Mouse (Mus musculus) activated CD4-positive, CD25-positive, alpha-beta regulatory T cell (primary cell): Measurements from ENCODE around the gene Rpn2. TPM values are rescaled to one million over a fixed set of nuclear protein-coding genes. Genes with fewer than 3 reads are reported as not detected.

Experiments
- polyA plus RNA-seq, 2 experiments: library from polyadenylated mRNA; unstranded; fragments of 100-300 nt; shearing (Covaris generic); gene quantifications; one replicate each; pipeline ENCODE4 v1.2.1; 2017

Rpn2 gene
- 100 to 1,000 TPM; 183 to 211 TPM for polyA plus RNA-seq

GRCm38 (mm10) chr2:157278717-157279415, at the start of gene Rpn2:
Rpn2 (plus strand) TSS chr2:157279017.

GRCm38 (mm10) chr2:157279416-157279800, 591 bp downstream of the Rpn2 start, which contains the start of gene Mroh8:
Mroh8 (minus strand) TSS chr2:157279549.

GRCm38 (mm10) chr2:157347361-157348159, 68.7 kb downstream of the Rpn2 start, which contains the start of gene Ghrh:
Ghrh (minus strand) TSS chr2:157347506.

GRCm38 (mm10) chr2:157367184-157367893, 88.5 kb downstream of the Rpn2 start, which contains the start of gene Manbal:
Manbal (plus strand) TSS chr2:157367594.

Other genes with a start within 250 kb of the Rpn2 start
- under 1 TPM; 0.30 to 0.33 TPM for gene Soga1, start 199.8 kb upstream of the Rpn2 start, polyA plus RNA-seq
- not detected for gene Tldc2, start 192.0 kb upstream of the Rpn2 start, polyA plus RNA-seq
- gene Samhd1, start 143.8 kb upstream of the Rpn2 start, polyA plus RNA-seq: 1,000 to 10,000 TPM in 1 of 2 experiments, 100 to 1,000 TPM in 1; 694 to 1,141 TPM
- 10 to 100 TPM; 37.5 to 40.8 TPM for gene Rbl1, start 74.5 kb upstream of the Rpn2 start, polyA plus RNA-seq
- under 1 TPM; 0.38 to 0.95 TPM for gene Mroh8, start 532 bp downstream of the Rpn2 start, polyA plus RNA-seq
- not detected for gene Ghrh, start 68.5 kb downstream of the Rpn2 start, polyA plus RNA-seq
- gene Manbal, start 88.6 kb downstream of the Rpn2 start, polyA plus RNA-seq: 10 to 100 TPM; 39.1 to 63.5 TPM
- gene Src, start 139.4 kb downstream of the Rpn2 start, polyA plus RNA-seq: 1 to 10 TPM; 1.8 to 9.7 TPM